ENCODE assay signal across 25 mouse cellular contexts in the genomic region with DNA sequence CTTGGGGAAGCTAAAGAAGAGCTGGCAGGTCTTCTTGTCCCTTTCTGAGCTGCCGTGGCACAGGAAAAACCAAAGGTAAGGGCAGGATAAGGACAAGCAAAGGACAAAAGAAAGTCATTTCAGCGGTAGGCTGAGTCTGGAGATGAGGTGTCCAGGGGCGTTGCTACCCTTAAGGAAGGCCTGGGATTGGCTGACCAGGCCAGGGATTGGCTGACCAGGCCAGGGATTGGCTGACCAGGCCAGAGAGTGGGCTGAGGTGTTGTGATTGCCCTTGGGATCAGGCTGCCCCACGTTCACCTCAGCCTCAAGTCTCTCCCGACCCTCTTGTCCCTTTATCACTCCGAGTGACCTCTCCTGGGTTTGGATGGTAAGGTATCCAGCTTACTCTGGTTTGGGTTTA. TPM values are rescaled to one million over a fixed set of nuclear protein-coding genes. Genes with fewer than 3 reads are reported as not detected.
A peak's percentile ranks its signal among the peaks of the same experiment; 100 is the strongest.
DNase-seq lines count a peak whose midpoint lies in the region; ATAC-seq and TF ChIP-seq lines count a peak whose summit lies in the region.
"Had no signal": no experiment of that assay in that cellular context is flagged by ENCODE, and none has a peak within 500 bp of the region (broad histone marks: within the 10 kb centered on the region; RNA-seq: fewer than 3 reads in every experiment).

No protein-coding gene starts in this region.

- peak; percentile 82 for DNase-seq in kidney, adult 2 months
- DNase-seq in midbrain, embryonic 11.5 days (ENCODE audit: low spot score, missing footprints), result peak; percentile 35
- no peak for DNase-seq in frontal cortex, postnatal 36 days (ENCODE audit: low spot score in 2 of 2)
- DNase-seq: adrenal gland, adult 2 months; adrenal gland, postnatal 14 days; cerebellum, adult 11 months; cerebellum, adult 2 months; cerebellum, adult 9-11 months; cerebellum, postnatal 25 days; forebrain, postnatal 0 days; gastrocnemius, postnatal 10 days; gastrocnemius, postnatal 36 days; heart, adult 2 months; heart, postnatal 14 days; heart, postnatal 4 days had no signal

- TF ChIP-seq CTCF in kidney, adult 2 months (conservative IDR thresholded peaks at IDR 0.05; ENCODE audit: insufficient read depth, insufficient read length, low read depth, low read length), result no peak

- H3K9me3 ChIP-seq in kidney, embryonic 14.5 days (ENCODE audit: control insufficient read depth, low read length), result no peaks in the 10 kb centered on the region
- H3K9me3 ChIP-seq in midbrain, embryonic 11.5 days (ENCODE audit: control insufficient read depth, low read length), result no peaks in the 10 kb centered on the region
- H3K9me3 ChIP-seq in midbrain, embryonic 15.5 days, result no peaks in the 10 kb centered on the region
- H3K9me3 ChIP-seq: embryonic facial prominence, embryonic 12.5 days; embryonic facial prominence, embryonic 15.5 days; heart, embryonic 10.5 days; heart, embryonic 13.5 days had no signal

- no peak overlapping the region for H3K9ac ChIP-seq in kidney, embryonic 14.5 days (ENCODE audit: low read depth, low read length)
- no peak overlapping the region for H3K9ac ChIP-seq in midbrain, embryonic 11.5 days (ENCODE audit: low read length)
- H3K9ac ChIP-seq in midbrain, embryonic 15.5 days, result no peak overlapping the region
- H3K9ac ChIP-seq: embryonic facial prominence, embryonic 12.5 days; embryonic facial prominence, embryonic 15.5 days; forebrain, postnatal 0 days; heart, embryonic 13.5 days; hindbrain, embryonic 14.5 days had no signal

- H3K36me3 ChIP-seq in kidney, adult 2 months (ENCODE audit: control insufficient read depth, insufficient read depth, low read length), result no peaks in the 10 kb centered on the region
- H3K36me3 ChIP-seq in kidney, embryonic 14.5 days (ENCODE audit: control insufficient read depth, insufficient read depth, low read length), result no peaks in the 10 kb centered on the region
- no peaks in the 10 kb centered on the region for H3K36me3 ChIP-seq in midbrain, embryonic 11.5 days (ENCODE audit: control insufficient read depth, insufficient read depth, low read length)
- no peaks in the 10 kb centered on the region for H3K36me3 ChIP-seq in midbrain, embryonic 15.5 days (replicated peaks)
- no peaks in the 10 kb centered on the region for H3K36me3 ChIP-seq in myocyte (ENCODE audit: control insufficient read depth, insufficient read depth)
- H3K36me3 ChIP-seq: embryonic facial prominence, embryonic 12.5 days; embryonic facial prominence, embryonic 15.5 days; heart, embryonic 10.5 days; heart, embryonic 13.5 days had no signal

- no peaks in the 10 kb centered on the region for H3K27me3 ChIP-seq in kidney, adult 2 months (replicated peaks; ENCODE audit: control insufficient read depth, insufficient read depth, low read length)
- peaks cover 18% of the 10 kb centered on the region for H3K27me3 ChIP-seq in kidney, embryonic 14.5 days (ENCODE audit: control insufficient read depth, insufficient read depth, low read length)
- H3K27me3 ChIP-seq in midbrain, embryonic 11.5 days (ENCODE audit: control insufficient read depth, insufficient read depth, low read length), result peaks cover 21% of the 10 kb centered on the region
- H3K27me3 ChIP-seq in midbrain, embryonic 15.5 days (replicated peaks), result peaks cover 32% of the 10 kb centered on the region
- no peaks in the 10 kb centered on the region for H3K27me3 ChIP-seq in myocyte (ENCODE audit: control insufficient read depth, insufficient read depth, insufficient read length)

- H3K4me1 ChIP-seq in kidney, adult 2 months (ENCODE audit: control insufficient read depth, insufficient read depth, low read length), result peaks cover 33% of the 10 kb centered on the region; the same call in 1 of the 2 replicates
- H3K4me1 ChIP-seq in kidney, embryonic 14.5 days (ENCODE audit: control insufficient read depth, insufficient read depth, low read length), result peaks cover 17% of the 10 kb centered on the region
- H3K4me1 ChIP-seq in midbrain, embryonic 11.5 days (ENCODE audit: control insufficient read depth, insufficient read depth, low read length), result peaks cover 11% of the 10 kb centered on the region
- H3K4me1 ChIP-seq in midbrain, embryonic 15.5 days, result peaks cover 14% of the 10 kb centered on the region

- ATAC-seq in kidney, embryonic 14.5 days (ENCODE audit: low FRiP score, low TSS enrichment), result no peak
- ATAC-seq in midbrain, embryonic 11.5 days (ENCODE audit: low FRiP score), result no peak
- no peak for ATAC-seq in midbrain, embryonic 15.5 days (replicated peaks)
- ATAC-seq: CD4-positive, CD25-positive, alpha-beta regulatory T cell, adult 4 months; forebrain, embryonic 14.5 days; forebrain, postnatal 0 days had no signal

- 55% methylated on average over 6 of the region's 6 CpGs for WGBS in kidney, adult 2 months
- 69% methylated on average over 6 of the region's 6 CpGs for WGBS in kidney, embryonic 14.5 days
- WGBS in midbrain, embryonic 11.5 days, result 67% methylated on average over 6 of the region's 6 CpGs
- WGBS in midbrain, embryonic 15.5 days, result 72% methylated on average over 6 of the region's 6 CpGs

- H3K79me2 ChIP-seq in myocyte (ENCODE audit: control insufficient read depth, insufficient read depth), result peaks cover 20% of the 10 kb centered on the region

- H3ac ChIP-seq in myocyte (ENCODE audit: control insufficient read depth, insufficient read length), result no peak overlapping the region

- H3K27ac ChIP-seq in kidney, adult 2 months (ENCODE audit: insufficient read depth, low read depth, low read length), result peak overlapping the region; percentile 88
- no peak overlapping the region for H3K27ac ChIP-seq in kidney, embryonic 14.5 days (ENCODE audit: low read depth, low read length)
- no peak overlapping the region for H3K27ac ChIP-seq in midbrain, embryonic 11.5 days (ENCODE audit: low read depth, low read length)
- no peak overlapping the region for H3K27ac ChIP-seq in midbrain, embryonic 15.5 days
- H3K27ac ChIP-seq: embryonic facial prominence, embryonic 12.5 days; embryonic facial prominence, embryonic 15.5 days; heart, adult 2 months; heart, embryonic 10.5 days; heart, embryonic 13.5 days; hindbrain, embryonic 14.5 days had no signal

- H3K4me3 ChIP-seq in kidney, adult 2 months (ENCODE audit: insufficient read depth, low read depth, low read length), result peak overlapping the region; percentile 15
- no peak overlapping the region for H3K4me3 ChIP-seq in kidney, embryonic 14.5 days (ENCODE audit: low read length)
- H3K4me3 ChIP-seq in midbrain, embryonic 11.5 days (ENCODE audit: low read depth, low read length), result no peak overlapping the region
- H3K4me3 ChIP-seq in midbrain, embryonic 15.5 days, result no peak overlapping the region
- H3K4me3 ChIP-seq in myocyte, result no peak overlapping the region
- H3K4me3 ChIP-seq: embryonic facial prominence, embryonic 12.5 days; embryonic facial prominence, embryonic 15.5 days; heart, adult 2 months; heart, embryonic 10.5 days; heart, embryonic 13.5 days had no signal

- no peak overlapping the region for H3K4me2 ChIP-seq in kidney, embryonic 14.5 days (replicated peaks; ENCODE audit: low read depth, low read length)
- no peak overlapping the region for H3K4me2 ChIP-seq in midbrain, embryonic 11.5 days
- no peak overlapping the region for H3K4me2 ChIP-seq in midbrain, embryonic 15.5 days
- peak overlapping the region; percentile 34 for H3K4me2 ChIP-seq in myocyte (ENCODE audit: low read depth)
- H3K4me2 ChIP-seq: embryonic facial prominence, embryonic 12.5 days; embryonic facial prominence, embryonic 15.5 days; heart, embryonic 13.5 days; hindbrain, embryonic 14.5 days had no signal

- no peak for TF ChIP-seq POLR2A in kidney, adult 2 months (IDR thresholded peaks at IDR 0.05; ENCODE audit: low read depth, low read length)
- no peak for TF ChIP-seq POLR2A in myocyte (IDR thresholded peaks at IDR 0.05; ENCODE audit: insufficient read length, low read depth)

TF ChIP-seq in myocyte, 11 proteins besides CTCF, POLR2A, EP300 and RAD21:
- no peak for TF ChIP-seq USF1 (IDR thresholded peaks at IDR 0.05; ENCODE audit: low read depth)
- no peak for TF ChIP-seq REST (IDR thresholded peaks at IDR 0.05; ENCODE audit: insufficient read depth, insufficient read length)
- no peak for TF ChIP-seq TCF3 (IDR thresholded peaks at IDR 0.05; ENCODE audit: insufficient read length, low read depth)
- TF ChIP-seq MYOD1 (IDR thresholded peaks at IDR 0.05; ENCODE audit: control insufficient read depth in 1 of 3, insufficient read length in 2 of 3, low read depth in 2 of 3), result no peak
- TF ChIP-seq POLR2AphosphoS2 (IDR thresholded peaks at IDR 0.05; ENCODE audit: insufficient read length, low read depth), result no peak
- no peak for TF ChIP-seq MYOG (IDR thresholded peaks at IDR 0.05; ENCODE audit: control insufficient read depth in 1 of 3, insufficient read depth in 1 of 3, insufficient read length in 2 of 3, low read depth in 2 of 3)
- TF ChIP-seq SRF (IDR thresholded peaks at IDR 0.05; ENCODE audit: control insufficient read depth, insufficient read length, low read depth), result no peak
- no peak for TF ChIP-seq MAX (IDR thresholded peaks at IDR 0.05; ENCODE audit: low read depth)

RNA-seq across cellular contexts. Expression of gene Vdr, which starts 5.1 kb away (rescaled TPM):
- 96.6 and 114 TPM in 2 replicates for polyA plus RNA-seq in kidney, adult 2 months (2012; rRNA removed)
- polyA plus RNA-seq in kidney, embryonic 14.5 days (2014; fragmentation: Nextera tagmentation; extraction: Ambion mirVana), result 1.4 and 2.8 TPM in 2 replicates
- 0.10 and 0.38 TPM in 2 replicates for polyA plus RNA-seq in midbrain, embryonic 11.5 days (2014; fragmentation: Nextera tagmentation; extraction: Ambion mirVana)
- 0.08 and 0.10 TPM in 2 replicates for polyA plus RNA-seq in midbrain, embryonic 15.5 days (2015; fragmentation: Nextera tagmentation; extraction: Ambion mirVana)
- 9.8 TPM for polyA plus RNA-seq in myocyte (2012; fragmentation: generic; extraction: Trizol)

RNA-seq across cellular contexts. Expression of gene Tmem106c, which starts 58.7 kb away (rescaled TPM):
- polyA plus RNA-seq in kidney, adult 2 months (2012; rRNA removed), result 69.4 and 74.9 TPM in 2 replicates
- 40.9 and 44.9 TPM in 2 replicates for polyA plus RNA-seq in kidney, embryonic 14.5 days (2014; fragmentation: Nextera tagmentation; extraction: Ambion mirVana)
- 60.4 and 62.7 TPM in 2 replicates for polyA plus RNA-seq in midbrain, embryonic 11.5 days (2014; fragmentation: Nextera tagmentation; extraction: Ambion mirVana)
- polyA plus RNA-seq in midbrain, embryonic 15.5 days (2015; fragmentation: Nextera tagmentation; extraction: Ambion mirVana), result 56.2 and 58.9 TPM in 2 replicates
- polyA plus RNA-seq in myocyte (2012; fragmentation: generic; extraction: Trizol), result 11.5 TPM

Comparison
In these comparisons a context has a peak if more than half of its experiments do, and no peak if none do; other contexts are left out.
1. DNase-seq: peak in kidney, adult 2 months (single experiment) and midbrain, embryonic 11.5 days (single experiment); none in frontal cortex, postnatal 36 days (0 of 2).